Mouse (Mus musculus): ENCODE measurements around the gene Arid1b. TPM values are rescaled to one million over a fixed set of nuclear protein-coding genes. Genes with fewer than 3 reads are reported as not detected.

Arid1b gene
- polyA plus RNA-seq, 1 experiment from 2014 or later: 4.8 TPM

DNA sequence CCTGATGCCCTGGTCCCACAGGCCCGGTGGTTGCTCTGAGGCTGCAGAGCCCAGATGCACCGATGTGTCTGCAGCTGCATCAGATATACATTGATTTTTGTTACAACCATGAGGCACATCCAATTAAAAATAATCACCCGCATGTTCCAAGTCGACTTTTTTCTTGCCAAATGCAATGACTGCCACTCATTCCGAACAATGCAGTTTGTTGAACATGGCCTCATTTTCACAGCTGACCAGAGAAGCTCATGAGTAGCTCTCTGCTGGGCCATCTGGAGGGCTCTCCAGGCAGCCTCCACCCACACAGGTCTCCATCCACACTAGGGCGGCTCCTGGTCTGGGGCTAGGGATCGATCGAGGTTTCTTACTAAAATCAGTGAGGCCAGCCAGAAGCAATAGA lies 378.8 kb downstream of the Arid1b start:
- WGBS: 85% methylated on average over 8 of the region's 8 CpGs

DNA sequence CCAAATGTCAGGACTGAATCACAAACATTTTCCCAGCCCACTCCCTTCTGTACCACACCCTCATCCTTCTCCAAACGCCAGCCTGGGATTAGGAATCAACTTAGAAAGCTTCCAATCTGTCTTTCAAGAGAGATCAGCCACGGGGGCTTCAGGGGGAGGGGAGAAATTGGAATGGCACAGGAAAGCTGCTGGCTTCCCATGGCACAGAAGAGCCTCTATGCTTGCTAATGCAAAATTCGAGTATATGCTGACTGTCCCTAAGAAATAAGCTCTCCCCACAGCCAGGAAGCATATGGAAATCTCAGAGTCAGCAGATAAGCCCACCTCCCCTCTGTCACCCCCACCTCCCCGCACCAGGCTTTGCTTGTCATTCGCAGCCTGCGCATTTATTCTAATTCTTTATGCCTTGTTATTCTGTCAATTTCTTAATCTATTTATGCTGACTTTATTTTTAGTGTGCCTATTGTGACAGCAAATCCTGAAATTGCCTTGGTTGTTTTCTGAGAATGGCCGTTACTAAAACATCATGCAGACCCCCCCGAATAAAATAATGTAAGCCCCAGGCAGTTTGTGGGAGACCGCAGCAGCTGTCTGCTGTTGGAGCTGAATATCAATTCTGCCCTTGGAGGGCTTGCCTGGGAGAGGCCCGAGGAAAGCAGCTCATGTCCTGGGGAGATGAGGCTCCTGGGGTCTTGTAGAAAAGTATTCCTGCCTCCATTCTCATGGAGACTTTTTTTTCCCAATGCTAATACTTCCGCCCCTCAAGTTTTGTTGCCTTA lies 383.2 kb downstream of the Arid1b start:
- no peak overlapping the region for H3K9ac ChIP-seq (ENCODE audit: low read depth, low read length)
- H3K27me3 ChIP-seq (replicated peaks; ENCODE audit: control insufficient read depth, insufficient read depth, low read length): no peaks in the 10 kb centered on the region
- no peaks in the 10 kb centered on the region for H3K9me3 ChIP-seq (ENCODE audit: control insufficient read depth)
- 42% methylated on average over 11 of the region's 11 CpGs for WGBS
- no peak for ATAC-seq
- no peaks in the 10 kb centered on the region for H3K4me1 ChIP-seq (replicated peaks; ENCODE audit: control insufficient read depth, insufficient read depth, low read length)
- no peak overlapping the region for H3K27ac ChIP-seq (ENCODE audit: low read depth, low read length)
- no peak overlapping the region for H3K4me2 ChIP-seq (replicated peaks; ENCODE audit: low read depth)
- no peak overlapping the region for H3K4me3 ChIP-seq (ENCODE audit: low read depth, low read length)
- no peak for TF ChIP-seq CTCF (IDR thresholded peaks at IDR 0.05; ENCODE audit: low read depth)
- no peaks in the 10 kb centered on the region for H3K36me3 ChIP-seq (ENCODE audit: control insufficient read depth, insufficient read depth)

More for the DNA sequence above, 378.8 kb downstream of the Arid1b start:
- no peaks in the 10 kb centered on the region for H3K27me3 ChIP-seq (replicated peaks; ENCODE audit: control insufficient read depth, insufficient read depth, low read length)
- no peak overlapping the region for H3K4me3 ChIP-seq (ENCODE audit: low read depth, low read length)
- H3K4me2 ChIP-seq (replicated peaks; ENCODE audit: low read depth): no peak overlapping the region
- no peak for TF ChIP-seq CTCF (IDR thresholded peaks at IDR 0.05; ENCODE audit: low read depth)
- no peaks in the 10 kb centered on the region for H3K9me3 ChIP-seq (ENCODE audit: control insufficient read depth)
- H3K4me1 ChIP-seq (replicated peaks; ENCODE audit: control insufficient read depth, insufficient read depth, low read length): no peaks in the 10 kb centered on the region
- H3K27ac ChIP-seq (ENCODE audit: low read depth, low read length): no peak overlapping the region
- ATAC-seq: no peak
- H3K36me3 ChIP-seq (ENCODE audit: control insufficient read depth, insufficient read depth): no peaks in the 10 kb centered on the region
- no peak overlapping the region for H3K9ac ChIP-seq (ENCODE audit: low read depth, low read length)

DNA sequence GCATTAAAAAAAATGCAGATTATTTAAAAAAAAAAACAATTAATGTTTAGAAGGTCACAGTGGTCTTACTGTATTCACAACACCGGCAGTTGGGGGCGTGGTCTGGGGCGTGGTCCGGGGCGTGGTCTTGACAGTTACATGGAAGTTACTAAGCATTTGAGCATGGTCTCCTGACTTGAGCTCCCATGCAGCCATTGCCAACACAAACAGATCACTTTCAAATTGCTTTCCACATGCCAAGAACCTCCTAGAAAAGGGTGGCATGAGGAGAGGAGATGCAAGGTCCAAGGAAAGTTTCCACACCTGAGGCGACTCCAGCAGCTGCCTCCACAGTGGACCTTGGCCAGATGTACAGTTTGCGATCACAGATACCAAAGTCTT lies 383.8 kb downstream of the Arid1b start:
- H3K4me1 ChIP-seq (replicated peaks; ENCODE audit: control insufficient read depth, insufficient read depth, low read length): no peaks in the 10 kb centered on the region
- H3K36me3 ChIP-seq (ENCODE audit: control insufficient read depth, insufficient read depth): no peaks in the 10 kb centered on the region
- TF ChIP-seq CTCF (IDR thresholded peaks at IDR 0.05; ENCODE audit: low read depth): no peak
- no peak overlapping the region for H3K9ac ChIP-seq (ENCODE audit: low read depth, low read length)
- no peak overlapping the region for H3K4me2 ChIP-seq (replicated peaks; ENCODE audit: low read depth)
- H3K27ac ChIP-seq (ENCODE audit: low read depth, low read length): no peak overlapping the region
- ATAC-seq: no peak
- no peaks in the 10 kb centered on the region for H3K9me3 ChIP-seq (ENCODE audit: control insufficient read depth)
- H3K4me3 ChIP-seq (ENCODE audit: low read depth, low read length): no peak overlapping the region
- no peaks in the 10 kb centered on the region for H3K27me3 ChIP-seq (replicated peaks; ENCODE audit: control insufficient read depth, insufficient read depth, low read length)
- WGBS: 25% methylated on average over 7 of the region's 7 CpGs

DNA sequence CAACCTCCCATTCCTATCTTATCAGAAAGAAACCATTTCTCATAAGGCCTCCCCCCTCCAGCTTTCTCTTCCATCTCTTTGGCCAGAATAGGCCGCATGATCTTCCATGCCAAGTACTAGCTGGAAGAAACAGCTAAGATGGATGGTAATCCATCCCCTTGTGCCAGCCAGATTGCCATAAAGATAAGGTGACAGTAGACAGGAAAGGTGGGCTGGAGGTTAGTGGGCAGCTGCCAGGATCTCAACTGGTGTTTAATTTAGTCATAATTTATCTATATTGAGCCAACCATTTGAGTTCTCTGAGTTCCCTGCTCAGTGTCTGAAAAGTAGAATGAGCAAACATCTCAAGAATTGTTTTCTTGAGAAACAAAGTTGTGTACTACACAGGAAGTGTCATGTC lies 391.6 kb downstream of the Arid1b start:
- 78% methylated on average over 1 of the region's 1 CpGs for WGBS
- no peaks in the 10 kb centered on the region for H3K9me3 ChIP-seq (ENCODE audit: control insufficient read depth)
- no peak overlapping the region for H3K4me2 ChIP-seq (replicated peaks; ENCODE audit: low read depth)
- no peak overlapping the region for H3K4me3 ChIP-seq (ENCODE audit: low read depth, low read length)
- H3K36me3 ChIP-seq (ENCODE audit: control insufficient read depth, insufficient read depth): no peaks in the 10 kb centered on the region
- no peak overlapping the region for H3K27ac ChIP-seq (ENCODE audit: low read depth, low read length)
- no peak for TF ChIP-seq CTCF (IDR thresholded peaks at IDR 0.05; ENCODE audit: low read depth)
- H3K9ac ChIP-seq (ENCODE audit: low read depth, low read length): no peak overlapping the region
- no peaks in the 10 kb centered on the region for H3K27me3 ChIP-seq (replicated peaks; ENCODE audit: control insufficient read depth, insufficient read depth, low read length)
- ATAC-seq: no peak
- no peaks in the 10 kb centered on the region for H3K4me1 ChIP-seq (replicated peaks; ENCODE audit: control insufficient read depth, insufficient read depth, low read length)

DNA sequence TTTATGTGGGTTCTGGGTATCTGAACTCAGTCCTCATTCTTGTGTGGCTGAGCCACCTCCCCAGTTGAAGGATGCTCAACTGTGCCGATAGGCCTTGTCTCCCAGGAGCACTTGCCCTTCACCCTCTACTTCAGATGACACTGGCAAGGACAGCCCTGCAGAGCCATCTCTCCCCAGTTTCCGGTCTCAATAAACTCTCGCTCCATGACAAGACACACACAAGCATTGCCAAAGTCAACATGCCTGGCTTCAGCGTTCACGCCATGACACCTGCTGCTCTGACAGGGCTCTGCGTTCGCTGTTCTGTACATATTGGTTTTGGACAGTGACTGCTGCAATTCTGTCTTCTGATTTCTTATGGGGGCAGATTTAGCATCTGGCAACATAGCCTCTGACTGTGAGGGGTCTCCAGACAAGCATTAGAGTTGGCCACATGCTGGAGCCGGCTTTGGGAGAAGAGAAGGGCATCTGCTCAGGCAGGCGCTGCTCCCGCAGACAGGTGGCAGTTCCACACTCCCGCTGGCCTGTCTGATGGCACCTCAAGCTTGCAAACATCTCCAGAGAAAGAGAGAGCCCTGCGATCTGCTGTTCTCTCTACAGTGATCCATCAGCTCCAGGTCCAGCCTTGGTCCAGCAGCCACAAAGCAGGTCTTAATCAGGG lies 392.9 kb downstream of the Arid1b start:
- no peaks in the 10 kb centered on the region for H3K4me1 ChIP-seq (replicated peaks; ENCODE audit: control insufficient read depth, insufficient read depth, low read length)
- H3K27ac ChIP-seq (ENCODE audit: low read depth, low read length): no peak overlapping the region
- H3K9me3 ChIP-seq (ENCODE audit: control insufficient read depth): no peaks in the 10 kb centered on the region
- H3K4me3 ChIP-seq (ENCODE audit: low read depth, low read length): no peak overlapping the region
- WGBS: 81% methylated on average over 12 of the region's 12 CpGs
- H3K36me3 ChIP-seq (ENCODE audit: control insufficient read depth, insufficient read depth): no peaks in the 10 kb centered on the region
- no peak for TF ChIP-seq CTCF (IDR thresholded peaks at IDR 0.05; ENCODE audit: low read depth)
- no peak overlapping the region for H3K4me2 ChIP-seq (replicated peaks; ENCODE audit: low read depth)
- no peak for ATAC-seq
- no peaks in the 10 kb centered on the region for H3K27me3 ChIP-seq (replicated peaks; ENCODE audit: control insufficient read depth, insufficient read depth, low read length)
- no peak overlapping the region for H3K9ac ChIP-seq (ENCODE audit: low read depth, low read length)

DNA sequence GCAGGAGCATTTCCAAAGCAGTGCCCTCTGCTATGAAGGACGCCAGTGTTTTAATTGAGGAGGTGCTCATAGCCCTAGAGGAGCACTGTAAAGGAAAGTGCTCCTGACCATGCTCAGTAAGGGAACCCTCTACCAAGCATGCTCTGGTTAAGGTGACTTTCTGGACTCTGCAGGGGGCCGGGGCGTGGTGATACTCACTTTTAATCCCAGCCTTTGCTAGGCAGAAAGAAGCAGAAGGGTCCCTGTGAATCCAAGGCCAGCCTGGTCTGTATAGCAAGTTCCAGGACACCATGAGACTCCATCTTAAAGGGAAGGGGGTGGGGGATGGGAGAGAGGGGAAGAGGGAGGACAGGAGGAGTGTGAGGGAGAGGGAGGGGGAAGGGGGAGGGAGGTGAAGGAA lies 394.2 kb downstream of the Arid1b start:
- Histone ChIP-seq H3K4me1 (replicated peaks; ENCODE audit: control insufficient read depth, insufficient read depth, low read length) (no peaks in the 10 kb centered on the region), H3K27me3 (replicated peaks; ENCODE audit: control insufficient read depth, insufficient read depth, low read length) (no peaks in the 10 kb centered on the region), H3K27ac (ENCODE audit: low read depth, low read length) (no peak overlapping the region), H3K36me3 (ENCODE audit: control insufficient read depth, insufficient read depth) (no peaks in the 10 kb centered on the region), H3K9me3 (ENCODE audit: control insufficient read depth) (no peaks in the 10 kb centered on the region), H3K9ac (ENCODE audit: low read depth, low read length) (no peak overlapping the region), H3K4me3 (ENCODE audit: low read depth, low read length) (no peak overlapping the region), H3K4me2 (replicated peaks; ENCODE audit: low read depth) (no peak overlapping the region)
- TF ChIP-seq CTCF (IDR thresholded peaks at IDR 0.05; ENCODE audit: low read depth): no peak
- ATAC-seq: no peak
- 80% methylated on average over 3 of the region's 3 CpGs for WGBS

All from intestine, postnatal 0 days (tissue).